Mouse (Mus musculus) G1E (cell line): ENCODE data around the gene Pgpep1l. TPM values are rescaled to one million over a fixed set of nuclear protein-coding genes. Genes with fewer than 3 reads are reported as not detected.

Experiments
- ATAC-seq: 2 replicates; pipeline ENCODE4 v1.8.0; 2016; ENCODE audit warnings: mild to moderate bottlenecking; ENCODE audit not compliant: insufficient number of reproducible peaks, poor library complexity, low FRiP score, severe bottlenecking; ENCODE audit errors: extremely low read depth
- DNase-seq: peaks from one replicate; pipeline ENCODE4 v3.0.0; 2012; ENCODE audit warnings: low spot score
- H3K27me3 ChIP-seq: 2 replicates; pipeline ENCODE4 v1.6.1; 2012; ENCODE audit warnings: mild to moderate bottlenecking, low read length, inconsistent platforms; ENCODE audit not compliant: insufficient read depth
- H3K36me3 ChIP-seq: replicated peaks from 2 replicates; pipeline ENCODE3; 2012; ENCODE audit warnings: mild to moderate bottlenecking, inconsistent platforms
- H3K4me1 ChIP-seq: 2 replicates; pipeline ENCODE4 v1.6.1; 2012; ENCODE audit warnings: low read depth, low read length, inconsistent platforms, mixed read lengths; ENCODE audit not compliant: insufficient read depth
- H3K4me3 ChIP-seq: 2 replicates; pipeline ENCODE4 v1.5.1; 2012; ENCODE audit warnings: low read depth, mild to moderate bottlenecking, inconsistent platforms, low read length, moderate library complexity, mixed read lengths
- H3K9me3 ChIP-seq: replicated peaks from 2 replicates; pipeline ENCODE4 v1.6.1; 2012; ENCODE audit warnings: inconsistent platforms
- CTCF ChIP-seq: IDR thresholded peaks from 2 replicates; pipeline ENCODE4 v1.5.1; 2012; ENCODE audit warnings: low read depth, low read length, inconsistent platforms, mixed read lengths
- GATA1 ChIP-seq: IDR thresholded peaks from 2 replicates; pipeline ENCODE4 v1.6.1; 2012; ENCODE audit warnings: borderline replicate concordance, low read length, inconsistent platforms, mixed read lengths
- GATA2 ChIP-seq: IDR thresholded peaks from 2 replicates; pipeline ENCODE4 v1.6.1; 2012; ENCODE audit warnings: low read depth, low read length, inconsistent platforms, borderline replicate concordance
- POLR2AphosphoS5 ChIP-seq: IDR thresholded peaks from 2 replicates; pipeline ENCODE4 v1.6.1; 2012; ENCODE audit warnings: low read depth, low read length, inconsistent platforms; ENCODE audit not compliant: insufficient replicate concordance
- TAL1 ChIP-seq: conservative IDR thresholded peaks from 2 replicates; pipeline ENCODE4 v1.6.1; 2012; ENCODE audit warnings: low read depth, low read length, inconsistent platforms, mixed read lengths
- polyA plus RNA-seq: library from polyadenylated mRNA; stranded (reverse); fragments of >175 nt; gene quantifications from 2 replicates; pipeline ENCODE4 v1.2.3, GENCODE M21; 2012
- total RNA-seq, 2 experiments: library from RNA; stranded (forward) in 1 of 2; stranded (reverse) in 1 of 2; fragments of 200-1000 nt in 1 of 2; fragments of >200 nt in 1 of 2; fragmentation: Nextera tagmentation in 1 of 2; gene quantifications; 2 replicates each; pipeline ENCODE4 v1.2.3; 2014 to 2017

Gene Pgpep1l
- total RNA-seq (2014; fragmentation: Nextera tagmentation), result not detected in 2 replicates
- total RNA-seq (2017), result 0.29 TPM in 1 of 2 replicates, not detected in the other
- polyA plus RNA-seq, result 0.18 and 0.47 TPM in 2 replicates

DNA sequence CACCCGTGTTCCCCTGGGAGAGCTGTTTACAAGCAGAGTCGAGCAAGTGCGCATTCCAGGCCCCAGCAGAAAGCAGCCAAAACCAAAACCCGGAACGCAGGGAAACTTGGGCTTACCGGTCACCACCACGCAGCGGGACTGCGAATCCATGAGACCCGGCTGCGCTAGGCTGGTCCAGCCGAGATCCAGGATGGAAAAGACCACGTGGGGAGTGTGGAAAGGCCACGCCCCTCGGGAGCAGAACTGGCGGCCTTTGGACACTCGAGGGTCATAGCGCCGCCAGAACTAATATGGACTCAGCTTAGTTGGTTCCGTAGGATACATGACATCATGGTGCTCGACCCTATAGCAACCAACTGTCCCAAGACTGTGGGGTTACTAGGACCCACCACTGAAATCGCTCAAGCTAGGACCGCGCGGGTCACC is at the start of gene Pgpep1l:
Gene Pgpep1l (minus strand): TSS at position 206 of the 426 bp plus-strand sequence.
- no peaks in the 10 kb centered on the region for H3K36me3 ChIP-seq
- H3K27me3 ChIP-seq, result peaks cover 14% of the 10 kb centered on the region
- H3K4me3 ChIP-seq, result no peak within 1 kb of the TSS
- TF ChIP-seq TAL1 (no peak), GATA2 (no peak), POLR2AphosphoS5 (no peak), CTCF (no peak), GATA1 (no peak)
- H3K4me1 ChIP-seq, result no peaks in the 10 kb centered on the region
- ATAC-seq, result no peak
- peaks cover 2% of the 10 kb centered on the region; the same call in 1 of the 2 replicates for H3K9me3 ChIP-seq
- DNase-seq, result no peak

DNA sequence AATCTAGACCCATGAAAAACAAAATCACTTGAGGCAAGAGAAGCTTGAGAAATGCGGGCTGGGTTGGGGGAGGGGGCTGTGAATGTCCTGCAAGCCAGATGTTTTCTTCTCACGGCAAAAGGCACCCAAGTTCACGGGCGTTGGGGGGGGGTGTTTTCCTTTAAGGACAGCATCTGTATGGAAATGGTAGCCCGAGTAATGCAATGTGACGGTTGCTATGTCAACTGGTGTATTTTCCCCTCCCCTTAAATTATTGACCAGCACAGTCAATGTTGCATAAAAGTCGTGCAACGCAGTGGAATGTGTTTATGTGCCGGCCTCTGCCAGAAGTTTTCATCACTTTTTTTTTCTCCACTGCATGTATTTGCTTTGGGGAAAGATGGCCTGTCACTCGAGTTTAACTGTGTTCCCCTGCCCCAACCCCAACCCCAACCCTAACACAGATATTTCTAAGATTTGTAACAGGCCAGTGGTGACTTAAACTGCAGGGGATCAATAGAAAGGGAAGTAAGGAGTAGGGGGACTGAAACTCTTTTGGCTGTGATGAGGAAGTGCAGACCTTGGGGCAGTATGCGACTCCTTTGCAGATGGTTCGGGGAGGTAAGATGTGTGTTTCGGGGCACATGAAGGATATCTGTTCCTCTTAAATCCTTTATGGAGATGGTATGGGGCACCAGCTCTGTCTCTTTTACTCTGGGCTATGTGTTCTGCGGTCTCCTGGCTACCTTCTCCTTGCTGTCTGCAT is 49.2 kb upstream of the Pgpep1l start:
- ATAC-seq (no peak), DNase-seq (no peak)
- H3K27me3 ChIP-seq, result no peaks in the 10 kb centered on the region
- no peak overlapping the region for H3K4me3 ChIP-seq
- no peaks in the 10 kb centered on the region for H3K36me3 ChIP-seq
- H3K9me3 ChIP-seq, result peaks cover 22% of the 10 kb centered on the region
- no peak for TF ChIP-seq TAL1
- TF ChIP-seq GATA2, result no peak
- H3K4me1 ChIP-seq, result no peaks in the 10 kb centered on the region

DNA sequence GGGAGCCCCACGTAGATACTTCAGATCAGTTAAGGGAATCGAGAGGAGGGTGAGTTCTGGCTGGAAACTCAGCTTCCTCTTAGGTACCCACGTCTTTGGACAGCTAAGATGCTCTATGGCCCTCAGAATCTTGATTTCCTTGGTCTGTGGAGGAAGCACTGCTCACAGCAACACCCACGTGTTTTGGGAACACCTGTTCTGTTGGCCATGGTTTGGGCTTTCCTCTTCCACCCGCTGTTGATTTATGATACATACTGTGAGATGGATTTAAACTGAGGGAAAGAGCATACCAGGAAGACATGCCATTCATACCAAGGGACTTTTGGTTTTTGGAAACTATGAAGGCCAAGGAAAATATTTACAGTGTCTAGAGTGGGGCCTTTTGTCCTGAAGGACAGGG is 48.4 kb upstream of the Pgpep1l start:
- Histone ChIP-seq H3K4me3 (no peak overlapping the region), H3K36me3 (no peaks in the 10 kb centered on the region), H3K9me3 (peaks cover 18% of the 10 kb centered on the region), H3K27me3 (0 out of 2 replicates have a peak, but pooled peaks cover 2% of the 10 kb centered on the region), H3K4me1 (no peaks in the 10 kb centered on the region)
- no peak for DNase-seq
- ATAC-seq, result no peak
- no peak for TF ChIP-seq CTCF
- no peak for TF ChIP-seq TAL1
- no peak for TF ChIP-seq GATA2
- TF ChIP-seq GATA1, result no peak
- TF ChIP-seq POLR2AphosphoS5, result no peak

DNA sequence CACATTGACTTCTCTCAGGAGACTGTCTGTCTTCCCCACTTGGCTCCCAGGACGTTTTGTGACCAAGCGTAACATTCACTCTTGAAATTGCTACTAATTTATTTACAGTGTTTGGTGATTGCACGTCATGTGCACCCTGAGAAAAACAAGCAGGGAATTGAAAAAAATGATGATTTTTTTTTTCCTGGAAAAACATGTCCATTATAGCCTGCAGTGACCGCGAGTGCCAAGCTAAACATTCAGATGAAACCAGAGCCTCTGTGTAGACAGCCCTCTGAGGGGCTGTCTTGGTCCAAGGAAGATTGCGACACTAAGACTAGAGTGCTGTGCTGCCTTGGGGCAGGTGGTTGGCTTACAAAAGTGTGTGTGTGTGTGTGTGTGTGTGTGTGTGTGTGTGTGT is 47.4 kb upstream of the Pgpep1l start:
- TF ChIP-seq GATA1 (no peak), TAL1 (no peak), GATA2 (no peak), POLR2AphosphoS5 (no peak), CTCF (no peak)
- ATAC-seq (no peak), DNase-seq (no peak)
- H3K9me3 ChIP-seq, result peaks cover 16% of the 10 kb centered on the region
- H3K4me3 ChIP-seq, result no peak overlapping the region
- no peaks in the 10 kb centered on the region for H3K4me1 ChIP-seq
- 0 out of 2 replicates have a peak, but pooled peaks cover 2% of the 10 kb centered on the region for H3K27me3 ChIP-seq
- H3K36me3 ChIP-seq, result no peaks in the 10 kb centered on the region

DNA sequence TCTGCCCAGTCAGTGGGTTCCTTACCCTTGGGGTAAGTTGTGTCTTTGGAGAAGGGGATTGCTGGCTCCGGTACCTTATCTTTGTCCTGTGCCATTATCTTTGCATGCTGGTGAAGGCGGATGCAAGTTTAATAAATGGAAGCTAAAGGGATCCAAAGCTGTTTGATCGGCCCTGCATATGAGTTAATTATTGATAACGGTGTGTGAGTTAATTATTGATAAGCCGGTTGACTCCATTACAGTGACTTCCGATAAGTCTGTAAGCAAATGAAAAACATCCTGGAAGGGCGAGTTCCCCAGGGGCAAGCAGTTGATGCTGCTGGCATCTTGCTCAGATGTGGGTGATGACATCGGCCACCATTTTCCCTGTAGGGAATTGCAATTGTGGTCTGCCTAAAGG is 42.7 kb upstream of the Pgpep1l start:
- DNase-seq (no peak), ATAC-seq (no peak)
- Histone ChIP-seq H3K9me3 (peaks cover 2% of the 10 kb centered on the region; the same call in 1 of the 2 replicates), H3K4me3 (no peak overlapping the region), H3K4me1 (peaks cover 4% of the 10 kb centered on the region), H3K27me3 (0 out of 2 replicates have a peak, but pooled peaks cover 2% of the 10 kb centered on the region), H3K36me3 (no peaks in the 10 kb centered on the region)
- TF ChIP-seq CTCF (no peak), GATA1 (no peak), POLR2AphosphoS5 (no peak), TAL1 (no peak), GATA2 (no peak)

DNA sequence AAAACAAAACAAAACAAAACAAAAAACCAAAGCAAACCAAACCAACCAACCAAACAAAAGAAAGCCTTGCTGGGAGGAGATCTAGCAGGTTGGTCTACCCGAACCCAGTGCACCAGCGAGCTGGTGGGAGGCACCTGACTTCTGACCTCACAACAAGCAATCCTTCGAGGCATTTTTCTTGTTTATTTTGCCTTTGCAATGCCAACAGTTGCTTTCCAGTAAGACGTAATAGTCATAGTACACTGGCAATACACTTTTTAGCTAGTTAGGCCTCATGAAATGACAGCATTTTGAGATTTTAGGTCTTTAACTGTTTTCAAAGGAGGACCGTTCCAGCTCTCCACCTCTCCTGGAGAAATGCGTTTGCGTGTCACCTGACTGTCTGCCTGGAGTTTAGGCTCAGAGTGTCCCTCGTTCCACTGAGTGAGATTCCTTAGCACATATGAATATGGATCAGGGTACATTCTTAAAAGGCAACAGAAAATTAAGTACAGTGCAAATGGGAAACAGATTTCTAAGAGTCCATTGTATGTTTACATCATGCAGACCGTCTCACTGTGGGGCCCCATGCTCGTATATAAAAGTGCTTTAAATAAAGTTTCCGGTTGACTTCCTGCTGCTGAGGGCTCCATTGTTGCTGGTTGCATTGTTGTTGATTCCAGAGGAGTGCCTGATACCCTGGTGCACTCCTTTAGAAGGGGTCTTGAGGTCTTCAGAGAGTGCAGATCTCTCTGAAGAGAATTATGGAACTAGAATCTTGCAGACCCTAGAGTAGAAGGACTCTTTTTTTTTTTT is 41.9 kb upstream of the Pgpep1l start:
- no peak for DNase-seq
- TF ChIP-seq TAL1, result no peak
- no peak for TF ChIP-seq GATA2
- TF ChIP-seq GATA1, result no peak
- no peak for TF ChIP-seq CTCF
- Histone ChIP-seq H3K36me3 (no peaks in the 10 kb centered on the region), H3K4me1 (peaks cover 4% of the 10 kb centered on the region), H3K27me3 (0 out of 2 replicates have a peak, but pooled peaks cover 2% of the 10 kb centered on the region), H3K4me3 (no peak overlapping the region), H3K9me3 (peaks cover 2% of the 10 kb centered on the region; the same call in 1 of the 2 replicates)
- ATAC-seq, result no peak
